Mouse (Mus musculus): ENCODE results near the gene Dync1li2.

GRCm38 (mm10) chr8:104374269-104374668, 68.6 kb downstream of the Dync1li2 start:
- TF ChIP-seq CTCF (IDR thresholded peaks at IDR 0.05; ENCODE audit: low read depth, low read length) (no peak), POLR2A (IDR thresholded peaks at IDR 0.05; ENCODE audit: extremely low read depth, insufficient read depth, low read length) (no peak)
